Mouse (Mus musculus): ENCODE results near the gene Nos1.

Gene Nos1

DNA sequence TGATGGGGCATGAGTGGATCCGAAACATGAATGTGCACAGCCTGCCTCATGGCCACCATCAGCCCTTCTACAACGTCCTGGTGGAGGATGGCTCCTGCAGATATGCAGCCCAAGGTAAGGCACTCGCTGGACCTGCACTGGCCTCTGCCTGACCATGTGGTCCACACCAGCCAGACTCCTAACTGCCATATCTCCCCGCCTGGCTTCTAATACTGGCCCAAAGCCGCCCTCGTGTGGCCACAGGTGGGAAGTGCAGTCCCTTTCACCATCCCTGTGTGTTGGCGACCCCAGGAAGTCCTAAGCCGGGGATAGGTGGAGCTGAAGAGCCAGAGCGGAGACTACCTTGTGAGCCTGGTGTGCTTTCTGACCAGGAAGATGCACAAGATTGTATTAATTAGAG lies 221.2 kb downstream of the Nos1 start:
- DNase-seq: peak; percentile 90 to 92

DNA sequence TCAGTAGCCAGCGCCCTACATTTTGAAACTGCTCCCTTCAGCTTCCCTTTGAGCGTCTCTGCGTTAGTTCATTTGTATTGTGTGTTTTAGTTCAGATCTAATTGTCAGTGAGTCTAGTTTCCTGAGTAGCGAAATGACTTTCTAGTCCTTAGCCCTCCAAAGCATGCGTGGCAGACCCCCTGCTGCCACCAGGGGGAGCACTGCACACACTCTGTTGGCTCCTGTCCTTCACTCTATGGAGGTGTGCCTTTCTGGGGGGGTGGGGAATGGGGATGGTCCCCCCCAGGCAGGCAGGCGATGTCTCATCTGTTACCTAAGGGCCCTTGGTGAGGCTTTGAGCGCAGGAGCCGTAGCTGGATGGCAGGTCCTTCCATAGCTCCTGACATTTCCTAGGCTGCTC lies 223.8 kb downstream of the Nos1 start:
- DNase-seq: peak; percentile 74 to 83

DNA sequence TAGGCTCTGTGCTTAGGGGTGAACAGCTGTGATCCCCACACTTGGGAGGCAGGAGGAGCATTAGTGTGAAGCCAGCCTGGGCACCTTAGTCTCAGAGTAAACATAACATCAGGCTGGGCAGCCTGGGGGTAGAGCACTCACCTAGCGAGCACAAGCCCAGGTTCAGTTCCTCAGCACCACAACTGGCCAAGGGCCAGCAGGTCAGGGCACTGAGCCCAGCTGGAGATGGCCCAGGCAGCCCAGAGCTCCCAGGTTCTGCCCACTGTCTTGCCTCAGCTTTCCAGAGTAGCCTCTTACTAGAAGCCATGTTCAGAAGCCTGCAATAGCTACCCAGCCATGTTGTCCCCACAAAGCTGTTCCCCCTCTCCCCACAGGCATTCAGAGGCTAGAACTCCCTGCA lies 224.9 kb downstream of the Nos1 start:
- peak; percentile 56 to 62 for DNase-seq

DNA sequence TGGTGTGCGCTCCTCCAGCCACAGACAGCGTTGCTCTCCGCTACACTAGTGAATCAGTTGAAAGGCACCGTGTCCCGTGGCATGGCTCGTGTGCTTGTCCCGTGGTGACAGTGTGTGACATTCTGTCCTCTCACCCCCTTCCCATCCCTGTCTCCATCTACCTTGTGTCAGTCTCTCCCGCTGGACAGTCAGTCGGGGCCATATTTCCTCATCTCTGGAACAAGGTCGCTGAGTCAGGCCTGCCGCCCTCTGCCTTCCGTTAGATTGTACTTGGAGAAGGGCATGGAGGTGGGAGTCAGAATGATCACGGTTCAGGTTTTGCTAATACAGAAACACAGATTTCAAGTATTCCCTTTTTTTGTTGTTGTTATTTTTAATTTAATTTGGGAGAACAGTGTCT lies 227.5 kb downstream of the Nos1 start:
- DNase-seq: no peak
